Mouse (Mus musculus): Measurements from ENCODE around the gene Ubqln1.
A peak's percentile ranks its signal among the peaks of the same experiment; 100 is the strongest.

GRCm38 (mm10) chr13:58128768-58129671 lies 86.4 kb downstream of the Ubqln1 start:
- TF ChIP-seq POLR2A (IDR thresholded peaks at IDR 0.05; ENCODE audit: control insufficient read depth, extremely low read depth, insufficient read depth, low read length, poor library complexity) (peak; percentile 98), CTCF (IDR thresholded peaks at IDR 0.05; ENCODE audit: borderline replicate concordance, control insufficient read depth, extremely low read depth, insufficient read depth, low read length, poor library complexity) (no peak)
